Mouse (Mus musculus) ES-Bruce4 (cell line): ENCODE results near the gene Fcamr.

Source experiments
- CTCF ChIP-seq: IDR thresholded peaks from one replicate; pipeline ENCODE4 v1.8.1; 2011; ENCODE audit warnings: low read depth, low read length
- POLR2A ChIP-seq: IDR thresholded peaks from one replicate; pipeline ENCODE4 v1.8.1; 2011; ENCODE audit warnings: low read length; ENCODE audit not compliant: insufficient read depth

GRCm38 (mm10) chr1:130762045-130762760 lies 38.5 kb upstream of the Fcamr start:
- TF ChIP-seq CTCF: no peak
- no peak for TF ChIP-seq POLR2A
